In genomic region chr7:68209039-68209438, GRCm38 (mm10) we compare ENCODE assay signal across 23 mouse cellular contexts. TPM values are rescaled to one million over a fixed set of nuclear protein-coding genes. Genes with fewer than 3 reads are reported as not detected.
DNase-seq lines count a peak whose midpoint lies in the region; ATAC-seq lines count a peak whose summit lies in the region.
"Had no signal": no experiment of that assay in that cellular context is flagged by ENCODE, and none has a peak within 500 bp of the region (broad histone marks: within the 10 kb centered on the region; RNA-seq: fewer than 3 reads in every experiment).

No protein-coding gene starts in this region.

- H3K36me3 ChIP-seq in splenic B cell, adult 2 months (ENCODE audit: control insufficient read depth, insufficient read depth, low read length, poor library complexity, severe bottlenecking) = no peaks in the 10 kb centered on the region

- peak; percentile 60; the same call in 1 of the 2 replicates for ATAC-seq in common myeloid progenitor, adult 5-6 weeks (replicated peaks; ENCODE audit: low read depth, poor library complexity, severe bottlenecking)
- peak; percentile 64 for ATAC-seq in megakaryocyte, adult 5-6 weeks (ENCODE audit: poor library complexity, severe bottlenecking)
- no peak for ATAC-seq in erythroid progenitor cell, adult 5-6 weeks (replicated peaks; ENCODE audit: low FRiP score, poor library complexity, severe bottlenecking)
- ATAC-seq: activated CD4-positive, CD25-positive, alpha-beta regulatory T cell, adult 4 months; forebrain, embryonic 13.5 days; forebrain, postnatal 0 days; hindbrain, postnatal 0 days; intestine, embryonic 16.5 days had no signal

- DNase-seq in spleen, postnatal 36 days (ENCODE audit: low spot score in 2 of 2) = peak; percentile 18 to 31
- no peak for DNase-seq in spleen, postnatal 4 days (ENCODE audit: low spot score in 2 of 2)
- DNase-seq in splenic B cell, adult 2 months (ENCODE audit: low read depth, low spot score) = peak; percentile 65
- DNase-seq in gastrocnemius, postnatal 14 days = no peak
- DNase-seq in adrenal gland, postnatal 25 days = no peak
- DNase-seq: adrenal gland, postnatal 36 days; cerebellum, adult 8-10 months; cerebellum, postnatal 14 days; forebrain, postnatal 0 days; gastrocnemius, postnatal 25 days; heart, adult 11 months; heart, postnatal 10 days; heart, postnatal 4 days had no signal

- intact Hi-C loops in gastrocnemius, postnatal 14 days (cut with DNase I; ENCODE audit: low total_unique reads) = no loop called here

- no peaks in the 10 kb centered on the region for H3K27me3 ChIP-seq in splenic B cell, adult 2 months (ENCODE audit: control insufficient read depth, insufficient read depth, low read length, poor library complexity, severe bottlenecking)
- H3K27me3 ChIP-seq: embryonic facial prominence, embryonic 12.5 days; forebrain, embryonic 13.5 days; hindbrain, embryonic 13.5 days had no signal

RNA-seq across cellular contexts. Expression of gene Pgpep1l, which starts 55.0 kb away (rescaled TPM):
- not detected in 2 replicates for total RNA-seq in common myeloid progenitor, adult 5-6 weeks (2017)
- not detected in 2 replicates for total RNA-seq in megakaryocyte, adult 5-6 weeks (2015)
- total RNA-seq in megakaryocyte, adult 5-6 weeks (2017) = not detected in 2 replicates
- total RNA-seq in gastrocnemius, postnatal 14 days (2021) = 1 to 10 TPM; 8.4 to 9.2 TPM
- total RNA-seq in adrenal gland, postnatal 25 days (2021) = not detected in 2 replicates
- not detected in 2 replicates for total RNA-seq in erythroid progenitor cell, adult 5-6 weeks (2015; ENCODE audit: low replicate concordance)
- not detected in 2 replicates for total RNA-seq in erythroid progenitor cell, adult 5-6 weeks (2017; ENCODE audit: low replicate concordance)
- total RNA-seq: adrenal gland, postnatal 36 days; heart, postnatal 10 days; heart, postnatal 4 days; MEL had no signal

Comparison
In these comparisons a context has a peak if more than half of its experiments do, and no peak if none do; other contexts are left out.
1. DNase-seq: peak in spleen, postnatal 36 days (2 of 2) and splenic B cell, adult 2 months (single experiment); none in spleen, postnatal 4 days (0 of 2), gastrocnemius, postnatal 14 days (single experiment) and adrenal gland, postnatal 25 days (single experiment).